Mouse (Mus musculus) neural tube, embryonic 13.5 days (tissue): ENCODE measurements at regions not wholly inside any gene's neighbourhood (a gene's known extent, or its start where the extent isn't known, plus 50 kb on each side); places are given as distances from the start of the nearest gene placed in this dataset.

Experiments used
- ATAC-seq: fragments of 200-750 bp; cut with Nextera tagmentation; 2 replicates; pipeline ENCODE4 v1.8.0; 2017; ENCODE audit warnings: low read depth, mild to moderate bottlenecking, moderate TSS enrichment, moderate library complexity
- H3K27ac ChIP-seq: fragments of 300-500 bp; sonication (generic); replicated peaks from 2 replicates; pipeline ENCODE4 v1.5.1; 2015; ENCODE audit warnings: moderate library complexity, mild to moderate bottlenecking, inconsistent platforms
- H3K27me3 ChIP-seq: fragments of 300-500 bp; sonication (generic); 2 replicates; pipeline ENCODE4 v1.6.1; 2015; ENCODE audit warnings: mild to moderate bottlenecking, inconsistent platforms
- H3K36me3 ChIP-seq: fragments of 300-500 bp; sonication (generic); 2 replicates; pipeline ENCODE4 v1.6.1; 2015; ENCODE audit warnings: mild to moderate bottlenecking, inconsistent platforms
- H3K4me1 ChIP-seq: fragments of 300-500 bp; sonication (generic); replicated peaks from 2 replicates; pipeline ENCODE4 v1.6.1; 2015; ENCODE audit warnings: inconsistent platforms
- H3K4me2 ChIP-seq: fragments of 300-500 bp; sonication (generic); 2 replicates; pipeline ENCODE4 v1.6.1; 2015; ENCODE audit warnings: inconsistent platforms, mild to moderate bottlenecking, moderate library complexity
- H3K4me3 ChIP-seq: fragments of 300-500 bp; sonication (generic); 2 replicates; pipeline ENCODE4 v1.5.1; 2015; ENCODE audit warnings: mild to moderate bottlenecking, inconsistent platforms
- H3K9ac ChIP-seq: fragments of 300-500 bp; sonication (generic); 2 replicates; pipeline ENCODE4 v1.6.1; 2015; ENCODE audit warnings: moderate library complexity, mild to moderate bottlenecking, inconsistent platforms
- H3K9me3 ChIP-seq: fragments of 300-500 bp; sonication (generic); 2 replicates; pipeline ENCODE4 v1.6.1; 2016; ENCODE audit warnings: inconsistent platforms
- WGBS: fragments of 180-500 bp; shearing (Covaris S2); methylation state at CpG from one replicate; pipeline ENCODE4 v1.1.7; 2015; 5-methylcytosine and 5-hydroxymethylcytosine counted together

DNA sequence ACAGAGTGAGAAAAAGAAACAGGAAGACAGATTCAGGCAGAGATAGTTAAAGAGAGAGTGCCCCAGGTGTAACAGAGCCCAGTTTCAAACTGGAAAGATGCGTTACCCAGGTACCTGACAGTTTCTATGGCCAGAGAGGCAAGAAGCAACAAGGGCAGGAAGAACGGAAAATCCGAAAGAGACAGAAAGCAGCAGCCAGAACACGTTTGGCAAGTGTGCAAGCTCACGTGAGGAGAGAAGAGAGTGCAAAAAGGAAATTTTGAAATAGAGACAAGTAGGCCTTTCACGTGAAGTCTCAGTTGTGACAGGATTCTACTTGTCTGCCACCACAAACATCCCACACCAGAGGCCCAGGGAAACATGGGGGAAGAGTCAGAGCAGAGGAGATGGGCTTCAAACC lies 259.8 kb downstream of the Gm11361 start:
- Histone ChIP-seq H3K4me3 (no peak overlapping the region), H3K27ac (no peak overlapping the region), H3K27me3 (no peaks in the 10 kb centered on the region), H3K36me3 (no peaks in the 10 kb centered on the region), H3K4me1 (peaks cover 16% of the 10 kb centered on the region), H3K4me2 (no peak overlapping the region), H3K9ac (no peak overlapping the region), H3K9me3 (no peaks in the 10 kb centered on the region)
- 88% methylated on average over 6 of the region's 6 CpGs for WGBS
- ATAC-seq: no peak

DNA sequence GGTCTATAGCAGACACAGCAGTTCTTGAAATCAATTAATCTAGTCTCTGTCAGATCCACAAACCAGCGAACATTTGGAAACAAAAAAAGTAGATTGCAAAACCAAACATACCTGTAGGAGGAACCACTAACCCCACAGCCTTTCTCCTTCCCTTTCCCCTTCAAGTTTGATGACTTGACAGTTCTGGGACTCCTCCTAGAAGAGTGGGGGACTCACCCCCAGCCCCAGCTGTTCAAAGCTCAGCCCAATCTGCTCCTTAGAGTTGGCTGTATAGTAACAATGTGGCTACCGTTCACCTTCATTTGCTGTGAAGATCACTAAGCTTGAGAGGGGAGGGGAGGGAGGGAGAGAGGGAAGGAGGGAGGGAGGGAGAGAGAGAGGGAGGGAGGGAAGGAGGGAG lies 259.3 kb downstream of the Gm11361 start:
- no peak overlapping the region for H3K4me3 ChIP-seq
- H3K9me3 ChIP-seq: no peaks in the 10 kb centered on the region
- no peak overlapping the region for H3K9ac ChIP-seq
- peaks cover 19% of the 10 kb centered on the region for H3K4me1 ChIP-seq
- H3K27ac ChIP-seq: no peak overlapping the region
- H3K27me3 ChIP-seq: no peaks in the 10 kb centered on the region
- no peak overlapping the region for H3K4me2 ChIP-seq
- 54% methylated on average over 2 of the region's 2 CpGs for WGBS
- ATAC-seq: no peak
- no peaks in the 10 kb centered on the region for H3K36me3 ChIP-seq

DNA sequence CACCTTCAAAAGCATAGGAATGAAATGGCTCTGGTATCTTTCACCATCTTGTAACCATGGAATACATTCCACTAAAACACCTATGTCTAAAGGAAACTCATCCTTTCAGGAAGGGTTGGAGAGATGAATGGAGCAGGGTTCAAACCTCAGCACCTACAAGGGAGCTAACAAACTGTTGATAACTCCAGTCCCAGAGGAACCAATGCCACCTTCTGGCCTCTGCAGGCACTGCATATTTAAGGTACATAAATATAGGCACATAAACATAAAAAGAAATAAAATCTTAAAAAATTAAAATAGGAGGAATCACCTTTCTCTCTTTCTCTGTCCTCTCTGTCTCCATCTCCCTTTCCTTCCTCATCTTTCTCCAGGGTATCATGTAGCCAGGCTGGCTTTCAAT lies 256.9 kb downstream of the Gm11361 start:
- Histone ChIP-seq H3K9ac (no peak overlapping the region), H3K27me3 (no peaks in the 10 kb centered on the region)
- no peak for ATAC-seq

DNA sequence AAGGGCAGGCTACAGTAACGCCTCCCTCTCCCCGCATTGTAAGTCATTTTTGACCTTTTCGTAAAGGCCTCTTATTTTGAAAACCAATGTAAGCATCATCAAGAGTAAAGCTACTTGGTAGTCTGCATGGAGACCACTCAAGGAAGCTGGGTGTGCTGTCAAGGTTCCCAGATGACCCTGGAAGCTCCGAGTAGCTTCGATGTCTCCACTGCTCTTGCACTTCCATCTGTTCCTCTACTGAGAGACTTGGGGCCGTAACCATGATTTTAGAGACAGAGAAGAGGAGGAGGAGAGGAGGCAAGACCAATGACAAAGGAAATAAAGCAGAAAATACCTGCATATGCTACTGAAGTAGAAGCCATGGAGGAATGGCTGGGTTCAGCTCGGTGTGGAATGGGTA lies 256.0 kb downstream of the Gm11361 start:
- ATAC-seq: no peak
- Histone ChIP-seq H3K9ac (no peak overlapping the region), H3K4me3 (no peak overlapping the region), H3K4me2 (no peak overlapping the region), H3K36me3 (no peaks in the 10 kb centered on the region), H3K27me3 (no peaks in the 10 kb centered on the region), H3K4me1 (peaks cover 19% of the 10 kb centered on the region), H3K9me3 (no peaks in the 10 kb centered on the region), H3K27ac (peak overlapping the region; percentile 23; the same call in 1 of the 2 replicates)
- 91% methylated on average over 7 of the region's 7 CpGs for WGBS

More for the DNA sequence above, 256.9 kb downstream of the Gm11361 start:
- peaks cover 19% of the 10 kb centered on the region for H3K4me1 ChIP-seq
- no peak overlapping the region for H3K4me3 ChIP-seq
- no peak overlapping the region for H3K27ac ChIP-seq
- H3K4me2 ChIP-seq: no peak overlapping the region
- no peaks in the 10 kb centered on the region for H3K36me3 ChIP-seq
- H3K9me3 ChIP-seq: no peaks in the 10 kb centered on the region

DNA sequence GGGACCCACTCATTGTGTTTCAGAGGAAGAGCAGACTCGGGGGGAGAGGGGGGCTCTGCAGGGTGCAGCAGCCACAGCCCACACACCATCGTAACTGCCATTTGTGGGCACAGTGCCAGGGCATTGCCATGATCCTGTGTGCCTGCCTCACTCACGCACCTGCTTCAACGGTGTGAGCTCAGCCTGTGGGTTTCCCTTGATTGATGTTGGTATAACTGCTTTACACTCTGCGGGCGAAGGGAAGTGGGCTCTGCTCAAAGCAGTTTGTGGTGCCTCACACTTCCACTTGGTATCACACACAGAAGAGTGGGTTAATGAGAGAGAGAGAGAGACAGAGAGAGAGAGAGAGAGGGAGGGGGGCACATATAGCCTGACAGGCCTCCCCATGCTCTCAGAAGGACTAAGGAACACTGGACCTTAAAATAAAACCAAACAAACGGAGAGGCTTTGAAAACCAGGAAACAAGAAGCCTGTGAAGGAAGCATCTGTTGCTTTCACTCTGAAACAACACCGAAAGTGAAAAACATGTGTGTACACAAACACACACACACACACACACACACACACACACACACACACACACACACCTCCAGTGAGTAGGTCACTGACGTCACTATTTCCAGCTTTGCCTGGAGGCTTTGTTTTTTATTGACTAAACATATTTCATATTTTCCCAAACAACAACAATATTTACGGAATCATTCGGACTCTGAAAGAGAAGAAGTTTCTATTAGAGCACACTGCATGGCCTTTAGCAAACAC lies 255.4 kb downstream of the Gm11361 start:
- H3K4me2 ChIP-seq: no peak overlapping the region
- H3K36me3 ChIP-seq: no peaks in the 10 kb centered on the region
- H3K9me3 ChIP-seq: no peaks in the 10 kb centered on the region
- H3K4me3 ChIP-seq: no peak overlapping the region
- no peaks in the 10 kb centered on the region for H3K27me3 ChIP-seq
- peak overlapping the region; percentile 71 for H3K27ac ChIP-seq
- WGBS: 46% methylated on average over 11 of the region's 11 CpGs
- peaks cover 22% of the 10 kb centered on the region for H3K4me1 ChIP-seq
- 0 out of 2 replicates have a peak overlapping the region, but pooled peaks have one; percentile 22 for H3K9ac ChIP-seq
- ATAC-seq: peak; percentile 91

DNA sequence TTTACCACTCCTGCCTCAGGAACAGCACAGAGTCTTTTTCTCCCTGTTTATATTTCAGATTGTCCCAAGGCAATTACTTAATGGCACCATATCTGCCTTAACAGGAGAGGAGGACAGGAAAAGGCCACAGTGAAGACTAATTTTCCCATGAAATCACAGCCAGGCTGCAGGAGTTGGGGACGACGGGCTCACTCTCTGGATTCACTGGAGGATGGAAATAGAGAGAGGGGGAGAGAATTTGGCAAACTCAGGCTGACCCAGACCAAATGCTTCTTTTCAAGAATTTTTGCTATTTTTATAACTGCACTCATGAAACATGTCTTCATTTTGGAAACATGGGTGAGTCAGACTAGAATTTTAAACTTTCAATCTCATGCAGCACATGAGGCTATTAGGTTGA lies 250.9 kb downstream of the Gm11361 start:
- H3K4me2 ChIP-seq: no peak overlapping the region
- WGBS: 46% methylated on average over 2 of the region's 2 CpGs

DNA sequence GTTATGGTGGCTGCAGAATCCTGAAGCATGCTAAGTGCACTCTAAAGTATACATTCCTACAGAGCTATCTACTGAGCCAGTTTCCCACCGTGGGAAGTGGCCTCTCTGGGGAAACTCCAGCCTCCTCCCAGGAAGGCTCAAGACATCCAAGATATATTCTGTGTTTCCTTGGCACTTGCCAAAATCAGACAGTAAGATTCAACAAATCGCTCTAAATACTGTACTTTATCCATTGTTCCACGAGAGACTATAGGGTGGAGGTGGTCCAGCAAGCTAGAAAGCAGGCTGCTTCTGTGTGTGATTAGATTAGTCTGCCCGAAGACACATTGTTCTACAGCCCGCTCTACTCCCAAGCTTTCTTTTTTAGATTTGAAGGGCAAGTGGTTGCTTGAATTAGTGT lies 250.5 kb downstream of the Gm11361 start:
- peaks cover 21% of the 10 kb centered on the region for H3K4me1 ChIP-seq
- no peaks in the 10 kb centered on the region for H3K36me3 ChIP-seq
- H3K27ac ChIP-seq: peak overlapping the region; percentile 6; the same call in 1 of the 2 replicates
- H3K4me3 ChIP-seq: no peak overlapping the region
- no peaks in the 10 kb centered on the region for H3K9me3 ChIP-seq
- H3K27me3 ChIP-seq: no peaks in the 10 kb centered on the region
- H3K4me2 ChIP-seq: no peak overlapping the region
- H3K9ac ChIP-seq: no peak overlapping the region
- no peak for ATAC-seq
- 68% methylated on average over 5 of the region's 5 CpGs for WGBS

More for the DNA sequence above, 250.9 kb downstream of the Gm11361 start:
- Histone ChIP-seq H3K9me3 (no peaks in the 10 kb centered on the region), H3K36me3 (no peaks in the 10 kb centered on the region), H3K9ac (no peak overlapping the region), H3K27me3 (no peaks in the 10 kb centered on the region), H3K27ac (peak overlapping the region; percentile 6; the same call in 1 of the 2 replicates), H3K4me1 (peaks cover 24% of the 10 kb centered on the region), H3K4me3 (no peak overlapping the region)
- ATAC-seq: no peak

DNA sequence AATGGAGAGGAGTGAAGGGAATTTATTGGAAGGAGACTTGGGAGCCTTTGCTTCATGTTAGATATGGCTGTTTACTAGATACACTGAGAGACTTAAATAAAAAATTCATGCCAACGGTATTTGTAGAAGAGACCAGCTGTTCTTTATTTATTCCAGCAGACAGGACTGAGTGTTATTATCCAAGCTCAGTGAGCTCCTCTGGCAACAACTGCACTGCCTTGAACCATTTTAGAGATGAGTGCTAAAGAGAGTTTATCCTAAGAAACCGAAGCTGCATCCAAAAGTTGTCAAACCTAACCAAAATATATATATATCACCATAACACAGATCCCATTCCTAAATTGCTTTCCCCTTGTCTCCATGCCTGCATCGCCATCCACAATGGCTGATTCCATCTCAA lies 247.0 kb downstream of the Gm11361 start:
- no peak overlapping the region for H3K27ac ChIP-seq
- 88% methylated on average over 3 of the region's 3 CpGs for WGBS
- H3K27me3 ChIP-seq: no peaks in the 10 kb centered on the region
- no peaks in the 10 kb centered on the region for H3K36me3 ChIP-seq
- no peak overlapping the region for H3K4me3 ChIP-seq
- ATAC-seq: no peak
- no peaks in the 10 kb centered on the region for H3K9me3 ChIP-seq
- no peak overlapping the region for H3K4me2 ChIP-seq
- no peak overlapping the region for H3K9ac ChIP-seq
- H3K4me1 ChIP-seq: peaks cover 12% of the 10 kb centered on the region

DNA sequence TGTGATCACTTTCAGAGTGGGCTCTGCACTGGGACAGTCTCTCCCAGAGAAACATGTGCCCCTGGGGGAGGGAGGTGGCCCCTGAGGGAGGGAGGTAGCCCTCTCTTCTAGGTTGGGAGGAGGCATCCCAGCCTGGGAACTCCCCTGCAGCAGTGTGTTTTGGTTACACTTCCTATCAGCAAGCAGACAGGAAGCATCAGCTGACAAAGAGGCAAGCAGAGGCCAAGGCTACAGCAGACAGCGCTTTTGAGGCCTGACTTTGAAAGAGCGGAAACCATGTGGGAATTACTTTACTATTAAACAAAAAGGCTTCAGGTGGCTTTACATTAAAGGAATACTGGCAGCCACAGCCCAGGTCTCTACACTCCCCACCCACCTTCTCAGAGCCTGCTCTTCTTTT lies 244.8 kb downstream of the Gm11361 start:
- no peaks in the 10 kb centered on the region for H3K27me3 ChIP-seq
- no peak overlapping the region for H3K9ac ChIP-seq
- 0 out of 2 replicates have a peak, but pooled peaks cover under 1% of the 10 kb centered on the region for H3K4me1 ChIP-seq
- no peak overlapping the region for H3K4me2 ChIP-seq
- 80% methylated on average over 2 of the region's 2 CpGs for whole genome bisulfite sequencing
- no peaks in the 10 kb centered on the region for H3K36me3 ChIP-seq
- no peak overlapping the region for H3K27ac ChIP-seq
- ATAC-seq: no peak
- H3K9me3 ChIP-seq: no peaks in the 10 kb centered on the region
- no peak overlapping the region for H3K4me3 ChIP-seq

DNA sequence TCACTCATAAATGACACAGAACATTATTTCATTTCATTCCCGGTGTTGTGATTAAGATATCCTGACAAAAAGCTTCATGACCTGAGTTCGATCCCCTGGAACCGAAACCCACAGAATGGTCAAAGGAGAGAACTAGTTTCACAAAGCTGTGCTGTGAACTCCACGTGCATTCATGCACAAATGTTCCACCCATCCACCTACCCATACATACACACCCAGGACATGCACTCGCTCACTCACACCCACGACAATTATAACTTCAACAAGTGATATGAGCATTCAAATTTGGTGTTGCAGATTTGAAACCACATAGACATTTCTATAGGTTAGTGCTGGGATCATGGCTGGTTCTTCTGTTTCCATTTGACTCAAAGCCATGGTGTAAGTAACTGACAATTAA lies 243.4 kb downstream of the Gm11361 start:
- Histone ChIP-seq H3K9ac (no peak overlapping the region), H3K4me1 (no peaks in the 10 kb centered on the region)

DNA sequence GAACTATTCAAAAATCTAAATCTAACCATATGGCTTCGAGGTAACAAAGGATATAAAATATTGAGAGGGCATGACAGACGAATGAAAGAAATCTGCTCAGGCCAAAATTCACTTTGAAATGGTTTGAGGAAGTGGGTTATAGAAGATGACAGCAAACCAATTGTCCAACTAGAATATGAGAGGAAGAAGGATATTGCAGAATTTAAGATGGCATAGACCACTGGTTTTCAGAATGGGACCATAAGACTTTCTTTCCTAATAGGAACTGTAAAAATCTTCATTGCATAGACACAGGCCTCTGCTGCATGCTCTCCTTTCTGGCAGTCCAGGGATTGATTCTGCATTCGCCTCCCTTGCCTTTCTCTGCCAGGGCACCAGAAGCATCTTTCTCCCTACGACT lies 240.2 kb downstream of the Gm11361 start:
- no peak for ATAC-seq
- no peak overlapping the region for H3K9ac ChIP-seq
- H3K9me3 ChIP-seq: no peaks in the 10 kb centered on the region
- H3K27ac ChIP-seq: no peak overlapping the region
- no peaks in the 10 kb centered on the region; the same call in 1 of the 2 replicates for H3K4me1 ChIP-seq
- WGBS: 91% methylated on average over 4 of the region's 4 CpGs
- H3K4me2 ChIP-seq: no peak overlapping the region
- H3K36me3 ChIP-seq: no peaks in the 10 kb centered on the region
- H3K4me3 ChIP-seq: no peak overlapping the region
- H3K27me3 ChIP-seq: no peaks in the 10 kb centered on the region

More for the DNA sequence above, 243.4 kb downstream of the Gm11361 start:
- no peaks in the 10 kb centered on the region for H3K9me3 ChIP-seq
- WGBS: 96% methylated on average over 6 of the region's 6 CpGs
- ATAC-seq: no peak
- no peaks in the 10 kb centered on the region for H3K27me3 ChIP-seq
- H3K36me3 ChIP-seq: no peaks in the 10 kb centered on the region
- H3K4me2 ChIP-seq: no peak overlapping the region
- H3K4me3 ChIP-seq: no peak overlapping the region
- H3K27ac ChIP-seq: no peak overlapping the region

DNA sequence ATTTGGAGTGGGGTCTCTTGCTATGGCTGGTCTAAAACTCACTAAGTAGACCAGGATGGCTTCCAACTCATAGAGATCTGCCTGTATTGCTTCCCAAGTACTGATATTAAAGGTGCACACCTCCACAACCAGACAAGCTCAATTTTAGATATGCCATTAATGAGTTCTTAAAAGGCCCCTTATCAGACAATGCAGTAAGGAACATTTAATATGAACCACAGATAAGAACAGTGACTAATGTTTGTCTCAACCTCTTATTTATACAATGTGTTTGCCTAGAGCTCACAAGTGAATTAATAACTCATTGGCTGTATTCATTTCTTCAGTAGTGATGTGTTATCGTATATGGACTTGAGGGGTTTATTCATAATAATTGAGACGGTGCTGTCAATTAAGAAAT lies 234.7 kb downstream of the Gm11361 start:
- no peaks in the 10 kb centered on the region; the same call in 1 of the 2 replicates for H3K4me1 ChIP-seq
- H3K9ac ChIP-seq: no peak overlapping the region
- H3K9me3 ChIP-seq: no peaks in the 10 kb centered on the region
- whole genome bisulfite sequencing: 96% methylated on average over 2 of the region's 2 CpGs
- no peaks in the 10 kb centered on the region for H3K36me3 ChIP-seq
- ATAC-seq: no peak
- no peak overlapping the region for H3K4me2 ChIP-seq
- H3K27ac ChIP-seq: no peak overlapping the region
- no peaks in the 10 kb centered on the region for H3K27me3 ChIP-seq
- no peak overlapping the region for H3K4me3 ChIP-seq

DNA sequence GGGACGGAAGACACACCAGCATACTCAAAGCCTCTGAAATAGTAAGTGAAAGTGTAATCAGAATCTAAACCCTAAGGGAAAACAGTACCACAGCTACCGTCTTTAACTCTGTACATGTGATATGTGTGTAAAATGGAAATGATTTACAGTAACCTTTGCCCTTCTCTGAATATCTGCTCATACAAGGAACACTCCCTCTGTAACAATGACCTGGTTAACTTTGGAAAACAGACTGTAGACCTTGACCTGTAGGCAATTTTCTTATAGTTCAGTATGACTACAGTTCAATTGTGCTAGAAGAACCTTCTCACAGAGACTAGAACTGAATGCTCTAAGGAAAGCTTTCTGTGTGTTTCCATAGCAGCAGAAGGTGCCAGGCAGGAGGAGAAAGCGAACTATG lies 226.4 kb downstream of the Gm11361 start:
- no peak overlapping the region for H3K4me2 ChIP-seq
- no peak overlapping the region for H3K4me3 ChIP-seq
- no peaks in the 10 kb centered on the region for H3K36me3 ChIP-seq
- no peaks in the 10 kb centered on the region for H3K27me3 ChIP-seq
- H3K9ac ChIP-seq: no peak overlapping the region
- WGBS: 65% methylated on average over 3 of the region's 3 CpGs
- H3K9me3 ChIP-seq: no peaks in the 10 kb centered on the region
- peaks cover 17% of the 10 kb centered on the region for H3K4me1 ChIP-seq
- ATAC-seq: no peak
- no peak overlapping the region for H3K27ac ChIP-seq
